Mouse (Mus musculus) G1E (cell line): ENCODE results near the gene Plcg1. TPM values are rescaled to one million over a fixed set of nuclear protein-coding genes. Genes with fewer than 3 reads are reported as not detected.

Source experiments
- ATAC-seq: 2 replicates; pipeline ENCODE4 v1.8.0; 2016; ENCODE audit warnings: mild to moderate bottlenecking; ENCODE audit not compliant: insufficient number of reproducible peaks, poor library complexity, low FRiP score, severe bottlenecking; ENCODE audit errors: extremely low read depth
- DNase-seq: peaks from one replicate; pipeline ENCODE4 v3.0.0; 2012; ENCODE audit warnings: low spot score
- H3K27me3 ChIP-seq: 2 replicates; pipeline ENCODE4 v1.6.1; 2012; ENCODE audit warnings: mild to moderate bottlenecking, low read length, inconsistent platforms; ENCODE audit not compliant: insufficient read depth
- H3K36me3 ChIP-seq: replicated peaks from 2 replicates; pipeline ENCODE3; 2012; ENCODE audit warnings: mild to moderate bottlenecking, inconsistent platforms
- H3K4me1 ChIP-seq: 2 replicates; pipeline ENCODE4 v1.6.1; 2012; ENCODE audit warnings: low read depth, low read length, inconsistent platforms, mixed read lengths; ENCODE audit not compliant: insufficient read depth
- H3K4me3 ChIP-seq: 2 replicates; pipeline ENCODE4 v1.5.1; 2012; ENCODE audit warnings: low read depth, mild to moderate bottlenecking, inconsistent platforms, low read length, moderate library complexity, mixed read lengths
- H3K9me3 ChIP-seq: replicated peaks from 2 replicates; pipeline ENCODE4 v1.6.1; 2012; ENCODE audit warnings: inconsistent platforms
- CTCF ChIP-seq: IDR thresholded peaks from 2 replicates; pipeline ENCODE4 v1.5.1; 2012; ENCODE audit warnings: low read depth, low read length, inconsistent platforms, mixed read lengths
- GATA1 ChIP-seq: IDR thresholded peaks from 2 replicates; pipeline ENCODE4 v1.6.1; 2012; ENCODE audit warnings: borderline replicate concordance, low read length, inconsistent platforms, mixed read lengths
- POLR2AphosphoS5 ChIP-seq: IDR thresholded peaks from 2 replicates; pipeline ENCODE4 v1.6.1; 2012; ENCODE audit warnings: low read depth, low read length, inconsistent platforms; ENCODE audit not compliant: insufficient replicate concordance
- polyA plus RNA-seq: library from polyadenylated mRNA; stranded (reverse); fragments of >175 nt; gene quantifications from 2 replicates; pipeline ENCODE4 v1.2.3, GENCODE M21; 2012
- total RNA-seq, 2 experiments: library from RNA; stranded (forward) in 1 of 2; stranded (reverse) in 1 of 2; fragments of 200-1000 nt in 1 of 2; fragments of >200 nt in 1 of 2; fragmentation: Nextera tagmentation in 1 of 2; gene quantifications; 2 replicates each; pipeline ENCODE4 v1.2.3; 2014 to 2017

Plcg1 gene
- total and polyA plus RNA-seq, 3 experiments, result 4.1 to 31.5 (median 11.1) TPM

- TF ChIP-seq CTCF (no peak), GATA1 (no peak), POLR2AphosphoS5 (no peak)
- H3K27me3 ChIP-seq, result no peaks in the 10 kb centered on the region
- DNase-seq, result no peak
- no peaks in the 10 kb centered on the region for H3K9me3 ChIP-seq
- no peak overlapping the region for H3K4me3 ChIP-seq
- ATAC-seq, result no peak
- no peaks in the 10 kb centered on the region for H3K36me3 ChIP-seq
- no peaks in the 10 kb centered on the region for H3K4me1 ChIP-seq
Observed at GRCm38 (mm10) chr2:160810802-160811201, 79.7 kb downstream of the Plcg1 start.

Other genes with a start within 250 kb of the Plcg1 start
- 184 and 198 TPM in 2 replicates for gene Top1, start 85.4 kb upstream of the Plcg1 start, total RNA-seq (2014; fragmentation: Nextera tagmentation)
- 114 and 136 TPM in 2 replicates for gene Top1, start 85.4 kb upstream of the Plcg1 start, total RNA-seq (2017)
- 95.8 and 113 TPM in 2 replicates for gene Top1, start 85.4 kb upstream of the Plcg1 start, polyA plus RNA-seq
- 8.4 and 12.2 TPM in 2 replicates for gene Zhx3, start 141.7 kb downstream of the Plcg1 start, total RNA-seq (2014; fragmentation: Nextera tagmentation)
- gene Zhx3, start 141.7 kb downstream of the Plcg1 start, total RNA-seq (2017), result 6.7 and 8.2 TPM in 2 replicates
- 1.6 and 1.7 TPM in 2 replicates for gene Zhx3, start 141.7 kb downstream of the Plcg1 start, polyA plus RNA-seq
- not detected in 2 replicates for gene Lpin3, start 149.4 kb downstream of the Plcg1 start, total RNA-seq (2014; fragmentation: Nextera tagmentation)
- gene Lpin3, start 149.4 kb downstream of the Plcg1 start, total RNA-seq (2017), result 0.05 and 0.29 TPM in 2 replicates
- 0.11 and 0.18 TPM in 2 replicates for gene Lpin3, start 149.4 kb downstream of the Plcg1 start, polyA plus RNA-seq
- gene Emilin3, start 181.0 kb downstream of the Plcg1 start, total RNA-seq (2014; fragmentation: Nextera tagmentation), result not detected in 2 replicates
- 0.05 and 0.06 TPM in 2 replicates for gene Emilin3, start 181.0 kb downstream of the Plcg1 start, total RNA-seq (2017)
- gene Emilin3, start 181.0 kb downstream of the Plcg1 start, polyA plus RNA-seq, result 0.02 TPM in 1 of 2 replicates, not detected in the other